Mouse (Mus musculus) liver, postnatal 0 days (tissue): ENCODE results near the gene Agpat1.

Experiments used
- CTCF ChIP-seq: sonication (generic); IDR thresholded peaks from 2 replicates; pipeline ENCODE4 v1.5.1; 2016; ENCODE audit warnings: antibody characterized with exemption, low read depth
- EP300 ChIP-seq: IDR thresholded peaks from 2 replicates; pipeline ENCODE4 v1.6.1; 2016; ENCODE audit warnings: antibody characterized with exemption, low read depth, mild to moderate bottlenecking

GRCm38 (mm10) chr17:34613054-34613645 is 9.1 kb downstream of the Agpat1 start:
- TF ChIP-seq CTCF (no peak), EP300 (peak; percentile 83)
